Mouse (Mus musculus): ENCODE measurements at regions not wholly inside any gene's neighbourhood (a gene's known extent, or its start where the extent isn't known, plus 50 kb on each side); places are given as distances from the start of the nearest gene placed in this dataset.

- DNase-seq (ENCODE audit: inconsistent age in 2 of 2, low spot score in 1 of 2) = no peak
Observed at GRCm38 (mm10) chr8:26672486-26673395, 304.4 kb upstream of the Zfp703 start.

GRCm38 (mm10) chr8:26677584-26678138, 299.5 kb upstream of the Zfp703 start:
- peak in 1 of 2 experiments; percentile 53 for DNase-seq (ENCODE audit: inconsistent age in 2 of 2, low spot score in 1 of 2)

GRCm38 (mm10) chr8:26680891-26681381, 296.2 kb upstream of the Zfp703 start:
- no peak for DNase-seq (ENCODE audit: inconsistent age in 2 of 2, low spot score in 1 of 2)

- DNase-seq (ENCODE audit: inconsistent age in 2 of 2, low spot score in 1 of 2) = peak; percentile 36 to 76
Observed at GRCm38 (mm10) chr8:26687146-26687545, 290.0 kb upstream of the Zfp703 start.

- peak in 1 of 2 experiments; percentile 50 for DNase-seq (ENCODE audit: inconsistent age in 2 of 2, low spot score in 1 of 2)
Observed at GRCm38 (mm10) chr8:26688035-26688434, 289.1 kb upstream of the Zfp703 start.

- DNase-seq (ENCODE audit: inconsistent age in 2 of 2, low spot score in 1 of 2) = peak in 1 of 2 experiments; percentile 45
Observed at GRCm38 (mm10) chr8:26688745-26689478, 288.2 kb upstream of the Zfp703 start.

- no peak for DNase-seq (ENCODE audit: inconsistent age in 2 of 2, low spot score in 1 of 2)
Observed at GRCm38 (mm10) chr8:26689479-26690177, 287.5 kb upstream of the Zfp703 start.

GRCm38 (mm10) chr8:26690178-26690735, 286.9 kb upstream of the Zfp703 start:
- DNase-seq (ENCODE audit: inconsistent age in 2 of 2, low spot score in 1 of 2) = peak in 1 of 2 experiments; percentile 65

GRCm38 (mm10) chr8:26697579-26698084, 279.5 kb upstream of the Zfp703 start:
- DNase-seq (ENCODE audit: inconsistent age in 2 of 2, low spot score in 1 of 2) = no peak

GRCm38 (mm10) chr8:26698580-26698979, 278.5 kb upstream of the Zfp703 start:
- DNase-seq (ENCODE audit: inconsistent age in 2 of 2, low spot score in 1 of 2) = peak; percentile 23 to 38

GRCm38 (mm10) chr8:26706048-26706767, 270.9 kb upstream of the Zfp703 start:
- DNase-seq (ENCODE audit: inconsistent age in 2 of 2, low spot score in 1 of 2) = no peak

- no peak for DNase-seq (ENCODE audit: inconsistent age in 2 of 2, low spot score in 1 of 2)
Observed at GRCm38 (mm10) chr8:26706768-26707156, 270.4 kb upstream of the Zfp703 start.

- no peak for DNase-seq (ENCODE audit: inconsistent age in 2 of 2, low spot score in 1 of 2)
Observed at GRCm38 (mm10) chr8:26713836-26714235, 263.3 kb upstream of the Zfp703 start.

- no peak for DNase-seq (ENCODE audit: inconsistent age in 2 of 2, low spot score in 1 of 2)
Observed at GRCm38 (mm10) chr8:26714714-26715113, 262.4 kb upstream of the Zfp703 start.

- no peak for DNase-seq (ENCODE audit: inconsistent age in 2 of 2, low spot score in 1 of 2)
Observed at GRCm38 (mm10) chr8:26718409-26719355, 258.4 kb upstream of the Zfp703 start.

- DNase-seq (ENCODE audit: inconsistent age in 2 of 2, low spot score in 1 of 2) = peak; percentile 14 to 65
Observed at GRCm38 (mm10) chr8:26722766-26723165, 254.4 kb upstream of the Zfp703 start.

- peak; percentile 71 to 86 for DNase-seq (ENCODE audit: inconsistent age in 2 of 2, low spot score in 1 of 2)
Observed at GRCm38 (mm10) chr8:26724628-26725027, 252.5 kb upstream of the Zfp703 start.

- DNase-seq (ENCODE audit: inconsistent age in 2 of 2, low spot score in 1 of 2) = peak; percentile 34 to 83
Observed at GRCm38 (mm10) chr8:26725521-26725920, 251.6 kb upstream of the Zfp703 start.
